Mouse (Mus musculus) ES-Bruce4 (cell line): ENCODE data around the gene Plk1.

Source experiments
- CTCF ChIP-seq: IDR thresholded peaks from one replicate; pipeline ENCODE4 v1.8.1; 2011; ENCODE audit warnings: low read depth, low read length
- EP300 ChIP-seq: IDR thresholded peaks from 2 replicates; pipeline ENCODE4 v1.6.1; 2011; ENCODE audit warnings: low read depth, low read length; ENCODE audit not compliant: insufficient read depth
- POLR2A ChIP-seq: IDR thresholded peaks from one replicate; pipeline ENCODE4 v1.8.1; 2011; ENCODE audit warnings: low read length; ENCODE audit not compliant: insufficient read depth

DNA sequence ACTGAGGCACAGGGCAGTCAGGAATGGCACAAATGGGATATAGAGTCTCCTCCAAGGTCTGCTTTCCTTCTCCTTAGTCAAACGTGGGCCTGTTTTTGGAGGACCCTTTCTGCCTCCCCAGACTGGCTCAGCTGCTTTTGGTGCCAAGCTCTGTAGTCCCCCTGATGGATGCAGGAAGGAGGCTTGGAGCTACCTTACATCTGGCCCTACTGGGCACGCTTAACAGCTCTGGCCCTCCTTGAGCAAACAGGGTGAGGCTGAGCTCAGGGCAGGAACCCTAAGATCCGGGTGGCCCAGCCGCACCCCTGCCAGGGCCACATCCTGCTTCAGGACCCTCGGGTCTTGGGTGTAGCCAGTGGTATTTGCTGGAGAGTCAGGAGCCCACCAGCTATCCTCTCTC lies 25.3 kb downstream of the Plk1 start:
- TF ChIP-seq CTCF (no peak), EP300 (no peak), POLR2A (no peak)
